Mouse (Mus musculus) brain, embryonic 14.5 days (tissue): ENCODE measurements around the gene Fmnl2.

Experiments used
- CTCF ChIP-seq: fragments of 200-500 bp; IDR thresholded peaks from 2 replicates; pipeline ENCODE4 v1.5.1; 2012; ENCODE audit warnings: inconsistent platforms, mild to moderate bottlenecking, moderate library complexity, borderline replicate concordance; ENCODE audit not compliant: insufficient read depth, insufficient read length; ENCODE audit errors: extremely low read depth
- POLR2A ChIP-seq: fragments of 200-500 bp; IDR thresholded peaks from 2 replicates; pipeline ENCODE4 v1.6.1; 2012; ENCODE audit warnings: mild to moderate bottlenecking, inconsistent platforms, borderline replicate concordance; ENCODE audit not compliant: poor library complexity, insufficient read depth, insufficient read length, severe bottlenecking; ENCODE audit errors: extremely low read depth

GRCm38 (mm10) chr2:52872636-52873035 lies 15.0 kb downstream of the Fmnl2 start:
- TF ChIP-seq CTCF (no peak), POLR2A (no peak)
